Mouse (Mus musculus) inflammation-experienced regulatory T-cells, adult 16 weeks (primary cell): ENCODE measurements around the gene Vmn1r28. TPM values are rescaled to one million over a fixed set of nuclear protein-coding genes. Genes with fewer than 3 reads are reported as not detected.

Source experiments
- polyA plus RNA-seq: library from polyadenylated mRNA; unstranded; fragments of 100-300 nt; shearing (Covaris generic); gene quantifications from one replicate; pipeline ENCODE4 v1.2.1, GENCODE M21; 2017

The Vmn1r28 gene
- polyA plus RNA-seq, result not detected

DNA sequence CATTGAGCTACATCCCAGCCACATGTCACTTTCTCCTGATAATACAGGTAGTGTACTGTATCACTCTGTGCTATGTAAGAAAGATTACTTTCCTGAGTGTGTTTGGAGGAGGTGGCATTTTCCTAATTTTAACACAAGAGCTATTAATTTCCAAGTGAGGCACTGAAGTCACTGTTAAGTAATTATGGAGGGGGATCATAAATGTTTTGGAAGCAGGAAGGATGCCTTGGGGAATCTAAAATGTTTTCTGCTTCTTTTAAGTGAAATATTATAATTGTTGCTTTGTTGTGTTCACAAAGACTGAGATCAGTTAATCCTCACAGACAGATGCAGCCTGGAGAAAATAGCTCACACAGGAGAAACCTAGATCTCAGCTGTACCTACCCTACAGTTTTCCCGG, at the start of gene Vmn1r28:
TSS of gene Vmn1r28 (plus strand) at position 301 of the 400 bp plus-strand sequence.

GRCm38 (mm10) chr6:58218721-58219120, 43.1 kb upstream of the Vmn1r28 start, which contains the start of gene Vmn1r27:
TSS of gene Vmn1r27 (minus strand) at chr6:58218821.

DNA sequence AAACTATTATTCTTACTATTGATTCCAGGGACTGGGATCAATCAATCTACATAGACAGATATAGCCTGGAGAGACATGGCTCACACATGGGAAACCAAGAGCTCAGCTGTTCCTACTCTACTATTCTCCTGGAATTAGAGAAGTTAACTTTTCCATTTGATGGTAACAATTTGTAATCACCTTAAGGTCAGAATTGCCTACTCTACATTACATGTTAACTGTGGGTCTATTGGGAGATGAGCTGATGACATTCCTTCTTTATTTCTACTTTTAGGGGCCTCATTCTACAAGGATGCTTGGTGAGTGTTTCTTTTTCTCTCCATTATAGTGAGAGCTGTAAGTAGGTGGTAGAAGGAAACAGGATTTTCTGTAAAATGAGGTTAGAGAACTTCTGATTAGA, 39.4 kb downstream of the Vmn1r28 start, which contains the start of gene Vmn1r29:
TSS of gene Vmn1r29 (plus strand) at position 301 of the 400 bp plus-strand sequence.

Other genes with a start within 250 kb of the Vmn1r28 start
- gene Vmn1r26, start 246.9 kb upstream of the Vmn1r28 start, polyA plus RNA-seq, result not detected
- gene Vmn1r27, start 43.2 kb upstream of the Vmn1r28 start, polyA plus RNA-seq, result not detected
- gene Vmn1r29, start 39.5 kb downstream of the Vmn1r28 start, polyA plus RNA-seq, result not detected
- not detected for gene Vmn1r30, start 181.3 kb downstream of the Vmn1r28 start, polyA plus RNA-seq
- gene Vmn1r31, start 213.3 kb downstream of the Vmn1r28 start, polyA plus RNA-seq, result not detected